Mouse (Mus musculus): ENCODE measurements around the gene Ccdc141. TPM values are rescaled to one million over a fixed set of nuclear protein-coding genes. Genes with fewer than 3 reads are reported as not detected.
A peak's percentile ranks its signal among the peaks of the same experiment; 100 is the strongest.

Ccdc141 gene
- total RNA-seq, 1 experiment, result 3.3 TPM

GRCm38 (mm10) chr2:76970204-76970603 lies 200.2 kb downstream of the Ccdc141 start:
- no peak overlapping the region for H3K9ac ChIP-seq (ENCODE audit: insufficient read depth, low read depth, low read length, poor library complexity, severe bottlenecking)
- H3K4me3 ChIP-seq (ENCODE audit: insufficient read depth in 1 of 2, low read depth in 1 of 2, low read length in 2 of 2, poor library complexity in 1 of 2, severe bottlenecking in 1 of 2), result no peak overlapping the region
- no peak overlapping the region for H3K27ac ChIP-seq (ENCODE audit: insufficient read depth, low read depth, low read length, poor library complexity, severe bottlenecking)
- H3K4me1 ChIP-seq (ENCODE audit: control insufficient read depth in 2 of 2, insufficient read depth in 2 of 2, low read length in 2 of 2, poor library complexity in 1 of 2), result no peaks in the 10 kb centered on the region
- in situ Hi-C loops (cut with MboI; ENCODE audit: low sequenced_read_pairs in 2 of 2, unreplicated experiment in 2 of 2), result loop anchor here in 1 of 2 experiments (25.0 kb wide), 1 partner anchor 742 kb away; no protein-coding TSS in a partner anchor
- H3K36me3 ChIP-seq (ENCODE audit: control insufficient read depth, insufficient read depth, low read length, poor library complexity, severe bottlenecking), result no peaks in the 10 kb centered on the region
- DNase-seq (ENCODE audit: low read depth, low spot score), result no peak
- TF ChIP-seq MAFK (IDR thresholded peaks at IDR 0.05; ENCODE audit: insufficient read depth, low read depth, low read length) (no peak), ZNF384 (IDR thresholded peaks at IDR 0.05; ENCODE audit: low read depth, low read length) (no peak), ZC3H11A (IDR thresholded peaks at IDR 0.05; ENCODE audit: borderline replicate concordance, low read depth, low read length) (no peak), CHD2 (IDR thresholded peaks at IDR 0.05; ENCODE audit: low read depth, low read length) (no peak), HCFC1 (IDR thresholded peaks at IDR 0.05; ENCODE audit: borderline replicate concordance, insufficient read depth, low read length) (no peak)
- H3K9me3 ChIP-seq (ENCODE audit: control insufficient read depth, insufficient read depth, low read depth, low read length), result no peaks in the 10 kb centered on the region

DNA sequence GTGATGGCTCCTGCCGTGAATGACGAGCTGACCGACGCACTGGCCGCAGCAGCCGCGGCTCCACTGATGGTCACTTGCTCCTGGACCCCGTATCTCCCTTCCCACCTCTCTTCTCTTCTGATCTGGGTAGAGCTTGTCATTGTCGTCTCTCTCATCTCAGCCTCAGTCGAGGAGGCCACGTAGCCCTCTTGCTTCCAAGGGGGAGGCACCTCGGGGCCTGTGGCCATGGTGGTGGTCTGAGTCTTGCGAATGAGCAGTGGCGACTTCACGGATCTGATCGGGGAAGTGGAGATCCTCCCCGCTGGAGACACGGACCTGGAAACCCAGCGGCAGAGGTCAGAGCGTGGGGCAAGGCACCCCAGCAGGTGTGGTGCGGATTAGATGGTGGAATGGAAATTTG lies 200.8 kb downstream of the Ccdc141 start:
- no peaks in the 10 kb centered on the region for H3K4me1 ChIP-seq (ENCODE audit: control insufficient read depth in 2 of 2, insufficient read depth in 2 of 2, low read length in 2 of 2, poor library complexity in 1 of 2)
- H3K9ac ChIP-seq (ENCODE audit: insufficient read depth, low read depth, low read length, poor library complexity, severe bottlenecking), result no peak overlapping the region
- H3K27ac ChIP-seq (ENCODE audit: insufficient read depth, low read depth, low read length, poor library complexity, severe bottlenecking), result no peak overlapping the region
- no peak for DNase-seq (ENCODE audit: low read depth, low spot score)
- no peaks in the 10 kb centered on the region for H3K9me3 ChIP-seq (ENCODE audit: control insufficient read depth, insufficient read depth, low read depth, low read length)
- peak overlapping the region in 1 of 2 experiments; percentile 7; a peak in 1 of 4 replicates for H3K4me3 ChIP-seq (ENCODE audit: insufficient read depth in 1 of 2, low read depth in 1 of 2, low read length in 2 of 2, poor library complexity in 1 of 2, severe bottlenecking in 1 of 2)
- in situ Hi-C loops (cut with MboI; ENCODE audit: low sequenced_read_pairs in 2 of 2, unreplicated experiment in 2 of 2), result loop anchor here in 1 of 2 experiments (25.0 kb wide), 1 partner anchor 743 kb away; no protein-coding TSS in a partner anchor
- no peaks in the 10 kb centered on the region for H3K36me3 ChIP-seq (ENCODE audit: control insufficient read depth, insufficient read depth, low read length, poor library complexity, severe bottlenecking)
- TF ChIP-seq ZC3H11A (IDR thresholded peaks at IDR 0.05; ENCODE audit: borderline replicate concordance, low read depth, low read length) (no peak), MAFK (IDR thresholded peaks at IDR 0.05; ENCODE audit: insufficient read depth, low read depth, low read length) (no peak), HCFC1 (IDR thresholded peaks at IDR 0.05; ENCODE audit: borderline replicate concordance, insufficient read depth, low read length) (no peak), CHD2 (IDR thresholded peaks at IDR 0.05; ENCODE audit: low read depth, low read length) (no peak), ZNF384 (IDR thresholded peaks at IDR 0.05; ENCODE audit: low read depth, low read length) (no peak)

DNA sequence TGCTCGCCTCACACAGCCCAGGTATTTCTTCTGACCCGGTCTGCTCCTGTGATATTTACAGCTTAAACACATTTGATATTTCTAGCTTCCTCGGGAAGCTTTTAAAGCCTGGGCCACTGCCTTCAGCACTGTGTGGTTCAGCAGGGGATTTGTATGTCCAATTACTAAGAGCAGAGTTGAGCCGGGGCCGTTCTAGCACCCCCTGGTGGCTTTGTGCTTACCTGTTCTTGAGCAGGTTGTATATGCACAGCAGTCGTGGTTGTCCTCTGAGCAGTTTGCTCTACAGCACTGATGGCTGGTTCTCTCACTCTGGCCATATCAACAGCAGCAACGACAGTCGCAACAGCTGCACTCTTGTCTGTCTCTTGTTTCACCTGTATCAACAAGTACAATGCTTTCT lies 201.5 kb downstream of the Ccdc141 start:
- H3K36me3 ChIP-seq (ENCODE audit: control insufficient read depth, insufficient read depth, low read length, poor library complexity, severe bottlenecking), result no peaks in the 10 kb centered on the region
- H3K27ac ChIP-seq (ENCODE audit: insufficient read depth, low read depth, low read length, poor library complexity, severe bottlenecking), result no peak overlapping the region
- H3K4me3 ChIP-seq (ENCODE audit: insufficient read depth in 1 of 2, low read depth in 1 of 2, low read length in 2 of 2, poor library complexity in 1 of 2, severe bottlenecking in 1 of 2), result no peak overlapping the region

DNA sequence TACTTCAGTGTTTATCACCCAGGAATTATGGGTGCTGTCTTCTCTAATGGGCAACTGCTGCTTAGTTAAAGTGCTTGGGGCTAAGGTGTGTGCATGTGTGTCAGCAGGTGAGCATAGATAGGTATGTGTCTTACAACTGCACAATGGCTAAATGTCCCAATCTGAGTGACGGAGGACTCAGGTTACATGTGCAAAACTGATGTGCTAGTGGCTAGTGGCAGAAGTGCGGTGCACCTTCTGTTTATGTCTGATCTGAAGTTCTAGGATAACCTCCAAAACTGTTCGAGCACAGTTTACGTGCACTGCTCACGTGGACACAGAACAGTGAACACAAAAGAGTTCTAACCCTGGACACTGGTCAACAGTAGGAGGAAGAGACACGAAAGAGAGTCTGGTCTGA lies 203.9 kb downstream of the Ccdc141 start:
- no peak overlapping the region for H3K27ac ChIP-seq (ENCODE audit: insufficient read depth, low read depth, low read length, poor library complexity, severe bottlenecking)
- TF ChIP-seq HCFC1 (IDR thresholded peaks at IDR 0.05; ENCODE audit: borderline replicate concordance, insufficient read depth, low read length), result no peak
- no peaks in the 10 kb centered on the region for H3K36me3 ChIP-seq (ENCODE audit: control insufficient read depth, insufficient read depth, low read length, poor library complexity, severe bottlenecking)
- no peaks in the 10 kb centered on the region for H3K9me3 ChIP-seq (ENCODE audit: control insufficient read depth, insufficient read depth, low read depth, low read length)
- no peak overlapping the region for H3K4me3 ChIP-seq (ENCODE audit: insufficient read depth in 1 of 2, low read depth in 1 of 2, low read length in 2 of 2, poor library complexity in 1 of 2, severe bottlenecking in 1 of 2)
- no peak for DNase-seq (ENCODE audit: low read depth, low spot score)
- in situ Hi-C loops (cut with MboI; ENCODE audit: low sequenced_read_pairs in 2 of 2, unreplicated experiment in 2 of 2), result loop anchor here in 1 of 2 experiments (25.0 kb wide), 1 partner anchor 746 kb away; no protein-coding TSS in a partner anchor
- H3K9ac ChIP-seq (ENCODE audit: insufficient read depth, low read depth, low read length, poor library complexity, severe bottlenecking), result no peak overlapping the region
- H3K4me1 ChIP-seq (ENCODE audit: control insufficient read depth in 2 of 2, insufficient read depth in 2 of 2, low read length in 2 of 2, poor library complexity in 1 of 2), result no peaks in the 10 kb centered on the region

More for the DNA sequence above, 201.5 kb downstream of the Ccdc141 start:
- in situ Hi-C loops (cut with MboI; ENCODE audit: low sequenced_read_pairs in 2 of 2, unreplicated experiment in 2 of 2), result loop anchor here in 1 of 2 experiments (25.0 kb wide), 1 partner anchor 743 kb away; no protein-coding TSS in a partner anchor
- no peaks in the 10 kb centered on the region for H3K4me1 ChIP-seq (ENCODE audit: control insufficient read depth in 2 of 2, insufficient read depth in 2 of 2, low read length in 2 of 2, poor library complexity in 1 of 2)
- no peak for TF ChIP-seq HCFC1 (IDR thresholded peaks at IDR 0.05; ENCODE audit: borderline replicate concordance, insufficient read depth, low read length)
- TF ChIP-seq ZNF384 (IDR thresholded peaks at IDR 0.05; ENCODE audit: low read depth, low read length), result no peak
- no peak for TF ChIP-seq CHD2 (IDR thresholded peaks at IDR 0.05; ENCODE audit: low read depth, low read length)
- no peak for TF ChIP-seq MAFK (IDR thresholded peaks at IDR 0.05; ENCODE audit: insufficient read depth, low read depth, low read length)
- no peak for TF ChIP-seq ZC3H11A (IDR thresholded peaks at IDR 0.05; ENCODE audit: borderline replicate concordance, low read depth, low read length)
- DNase-seq (ENCODE audit: low read depth, low spot score), result peak; percentile 74
- H3K9me3 ChIP-seq (ENCODE audit: control insufficient read depth, insufficient read depth, low read depth, low read length), result no peaks in the 10 kb centered on the region
- no peak overlapping the region for H3K9ac ChIP-seq (ENCODE audit: insufficient read depth, low read depth, low read length, poor library complexity, severe bottlenecking)

GRCm38 (mm10) chr2:76966013-76966412 lies 204.4 kb downstream of the Ccdc141 start:
- Histone ChIP-seq H3K27ac (ENCODE audit: insufficient read depth, low read depth, low read length, poor library complexity, severe bottlenecking) (no peak overlapping the region), H3K9ac (ENCODE audit: insufficient read depth, low read depth, low read length, poor library complexity, severe bottlenecking) (no peak overlapping the region), H3K9me3 (ENCODE audit: control insufficient read depth, insufficient read depth, low read depth, low read length) (no peaks in the 10 kb centered on the region), H3K4me3 (ENCODE audit: insufficient read depth in 1 of 2, low read depth in 1 of 2, low read length in 2 of 2, poor library complexity in 1 of 2, severe bottlenecking in 1 of 2) (no peak overlapping the region), H3K36me3 (ENCODE audit: control insufficient read depth, insufficient read depth, low read length, poor library complexity, severe bottlenecking) (no peaks in the 10 kb centered on the region), H3K4me1 (ENCODE audit: control insufficient read depth in 2 of 2, insufficient read depth in 2 of 2, low read length in 2 of 2, poor library complexity in 1 of 2) (no peaks in the 10 kb centered on the region)
- in situ Hi-C loops (cut with MboI; ENCODE audit: low sequenced_read_pairs in 2 of 2, unreplicated experiment in 2 of 2), result loop anchor here in 1 of 2 experiments (25.0 kb wide), 1 partner anchor 746 kb away; no protein-coding TSS in a partner anchor
- TF ChIP-seq CHD2 (IDR thresholded peaks at IDR 0.05; ENCODE audit: low read depth, low read length), result no peak
- no peak for TF ChIP-seq ZC3H11A (IDR thresholded peaks at IDR 0.05; ENCODE audit: borderline replicate concordance, low read depth, low read length)
- TF ChIP-seq ZNF384 (IDR thresholded peaks at IDR 0.05; ENCODE audit: low read depth, low read length), result no peak
- no peak for TF ChIP-seq MAFK (IDR thresholded peaks at IDR 0.05; ENCODE audit: insufficient read depth, low read depth, low read length)
- no peak for TF ChIP-seq HCFC1 (IDR thresholded peaks at IDR 0.05; ENCODE audit: borderline replicate concordance, insufficient read depth, low read length)
- no peak for DNase-seq (ENCODE audit: low read depth, low spot score)

All from ES-E14 (cell line).